Mouse (Mus musculus) ovary, postnatal 36 days (tissue): ENCODE measurements around the gene Pgs1.

Source experiments
- DNase-seq: peaks from one replicate; pipeline ENCODE4 v3.0.0; 2022; ENCODE audit warnings: low spot score, mixed read lengths

Gene Pgs1

DNA sequence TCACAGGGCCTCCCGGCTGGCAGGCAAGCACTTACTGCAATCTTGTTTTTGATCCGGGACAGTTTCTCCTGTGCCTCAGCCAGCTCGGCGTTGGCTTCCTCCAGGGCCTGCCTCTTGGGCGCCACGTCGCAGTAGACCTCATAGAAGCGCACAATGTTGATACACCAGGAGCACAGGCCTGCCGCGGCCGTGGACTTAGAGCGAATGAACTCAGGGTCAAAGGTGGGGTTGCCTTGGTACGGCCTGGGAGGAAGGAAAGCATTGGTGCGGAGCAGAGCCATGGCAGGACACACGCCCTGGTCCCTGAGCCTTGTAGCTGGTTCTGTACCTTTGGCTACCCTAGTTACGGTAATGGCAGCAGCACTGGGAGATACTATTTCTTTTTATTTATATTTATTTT is 64.1 kb downstream of the Pgs1 start:
- DNase-seq, result no peak

DNA sequence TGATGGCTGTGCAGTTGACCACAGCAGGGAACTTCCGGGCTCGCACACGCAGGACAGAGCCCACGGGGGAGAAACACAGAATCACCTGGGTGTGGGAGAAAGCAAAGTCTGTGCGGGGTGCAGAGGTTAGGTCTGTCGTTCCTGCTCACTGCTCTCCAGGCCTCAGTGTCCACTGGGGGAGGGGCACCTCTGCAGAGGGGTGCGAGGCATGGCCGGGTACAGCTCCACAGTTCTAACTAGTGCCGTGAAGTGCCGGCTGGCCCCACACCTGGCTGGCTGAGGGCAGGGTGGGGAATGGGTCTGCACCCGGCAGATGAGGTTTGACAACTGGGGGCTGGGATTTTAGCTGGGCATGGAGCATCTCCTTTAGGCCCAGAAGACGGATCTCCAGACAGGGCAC is 72.3 kb downstream of the Pgs1 start:
- DNase-seq, result no peak

DNA sequence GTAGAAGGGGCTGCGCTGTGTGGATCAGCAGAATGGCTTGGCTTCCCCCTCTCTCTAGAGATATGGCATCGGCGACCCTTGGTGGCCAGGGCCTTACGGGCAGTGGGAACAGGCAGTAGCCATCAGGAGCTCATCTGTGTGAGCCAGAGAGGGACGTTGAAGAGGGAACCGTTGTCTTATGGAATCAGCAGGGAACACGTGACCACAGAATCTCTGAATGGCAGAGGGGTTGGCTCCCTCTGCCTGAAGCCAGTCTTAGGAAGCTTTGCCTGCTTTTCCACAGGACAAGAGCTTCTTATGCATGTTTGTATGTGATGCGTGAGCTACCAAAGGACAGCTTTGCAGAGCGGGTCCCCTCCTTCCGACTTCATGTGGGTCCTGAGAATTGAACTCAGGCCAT is 72.8 kb downstream of the Pgs1 start:
- no peak for DNase-seq

DNA sequence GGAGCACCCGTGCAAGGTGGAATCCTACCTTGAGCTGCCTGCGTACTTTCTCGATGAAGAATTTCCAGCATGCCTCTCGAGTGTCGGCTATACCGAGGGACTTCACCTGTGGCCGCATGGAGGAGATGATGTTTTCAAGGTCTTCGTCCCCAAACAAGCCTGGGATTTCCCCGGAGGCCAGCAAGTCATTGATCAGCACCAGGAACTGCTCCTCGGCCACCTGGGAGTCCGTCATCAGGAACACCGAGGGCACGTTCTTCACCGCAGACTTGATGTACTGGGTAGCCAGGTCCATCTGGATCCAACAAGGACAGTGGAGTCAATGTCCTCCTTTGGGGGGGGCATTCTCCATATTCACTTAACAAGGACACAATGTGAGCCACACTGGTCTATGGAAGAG is 73.9 kb downstream of the Pgs1 start:
- no peak for DNase-seq

DNA sequence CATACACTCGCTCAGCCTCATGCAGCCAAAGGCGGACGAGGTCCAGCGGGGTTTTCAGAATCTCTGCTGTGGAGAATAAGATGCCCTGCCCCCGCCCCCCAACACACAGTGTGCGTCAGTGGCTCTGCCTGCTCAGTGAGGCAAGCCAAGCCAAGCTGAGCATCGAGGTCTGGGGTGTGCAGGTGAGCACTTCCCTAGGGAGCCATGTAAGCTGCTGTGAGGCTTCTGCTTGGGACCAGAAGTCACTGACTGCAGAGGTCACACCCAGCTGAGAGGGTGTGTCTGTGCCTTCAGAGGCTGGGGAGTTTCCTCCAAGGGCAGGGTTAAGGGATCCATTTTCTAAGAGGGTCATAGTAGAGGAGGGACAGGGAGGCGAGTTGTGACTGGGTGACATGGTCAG is 81.5 kb downstream of the Pgs1 start:
- DNase-seq, result no peak

DNA sequence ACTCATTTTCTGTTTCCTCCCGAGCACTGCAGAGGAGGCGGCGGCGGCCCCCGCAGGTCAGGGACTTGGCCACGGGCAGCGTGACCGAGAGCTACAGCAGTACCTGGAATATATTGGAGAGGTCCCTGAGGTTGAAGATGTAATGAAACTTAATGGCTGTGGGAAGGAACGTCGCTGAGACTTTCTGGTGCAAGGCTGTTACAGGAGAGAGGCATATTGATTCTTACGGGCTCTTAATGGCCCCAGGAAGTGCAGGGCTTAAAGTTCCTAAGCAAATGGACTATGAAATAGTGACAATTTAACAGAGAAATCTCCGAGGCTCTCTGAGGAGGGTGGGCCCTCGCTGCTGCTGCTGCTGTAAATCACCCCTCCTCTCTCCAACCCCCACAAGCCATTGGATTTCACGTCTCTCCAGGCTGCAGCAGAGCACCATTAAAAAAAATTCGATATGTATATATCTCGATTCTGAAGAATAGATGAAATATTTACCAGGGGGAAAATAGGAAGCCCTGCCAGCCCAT is 82.8 kb downstream of the Pgs1 start:
- DNase-seq, result no peak

DNA sequence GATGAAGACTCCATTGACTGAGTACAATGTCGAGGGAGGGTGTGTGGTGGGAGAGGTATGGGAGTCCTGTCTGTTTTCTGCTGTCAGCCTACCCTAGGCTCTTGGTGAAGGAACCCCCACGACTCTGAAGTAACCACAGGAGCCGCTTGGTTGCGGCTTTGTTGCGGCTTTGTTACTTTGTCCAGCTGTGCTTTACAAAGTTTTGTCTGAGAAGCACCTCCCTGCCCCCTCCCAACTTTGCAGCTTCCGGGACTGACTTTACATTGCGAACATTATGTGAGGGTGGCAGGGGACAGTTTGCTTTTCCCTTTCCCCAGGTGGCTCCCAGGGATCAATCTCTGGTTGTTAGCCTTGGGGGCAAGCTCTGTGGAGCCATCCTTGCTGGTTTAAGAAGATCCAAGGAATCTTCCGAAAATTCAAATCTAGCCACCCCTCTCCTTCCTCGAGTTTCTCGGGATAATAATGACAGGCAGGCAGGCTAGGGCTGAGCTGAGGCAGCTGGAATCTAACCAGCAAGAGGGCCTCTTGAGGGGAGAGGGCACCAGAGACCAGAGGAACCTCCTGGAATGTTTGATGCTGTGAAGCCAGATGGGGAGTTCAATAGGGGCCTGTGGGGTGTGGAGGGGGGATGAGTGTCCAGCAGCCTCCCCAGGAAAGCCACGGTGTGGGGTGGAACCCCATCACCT is 85.3 kb downstream of the Pgs1 start:
- no peak for DNase-seq
